Mouse (Mus musculus) ES-E14 (cell line): ENCODE data around the gene Tox3.

ENCODE experiments used
- CHD2 ChIP-seq: IDR thresholded peaks from 2 replicates; pipeline ENCODE4 v1.6.1; 2014; ENCODE audit warnings: mild to moderate bottlenecking, low read depth, low read length, inconsistent platforms
- MAFK ChIP-seq: IDR thresholded peaks from 2 replicates; pipeline ENCODE4 v1.6.1; 2014; ENCODE audit warnings: mild to moderate bottlenecking, low read depth, low read length, inconsistent platforms; ENCODE audit not compliant: insufficient read depth
- ZC3H11A ChIP-seq: IDR thresholded peaks from 2 replicates; pipeline ENCODE4 v1.6.1; 2012; ENCODE audit warnings: low read depth, mild to moderate bottlenecking, inconsistent platforms, low read length, borderline replicate concordance
- ZNF384 ChIP-seq: IDR thresholded peaks from 2 replicates; pipeline ENCODE4 v1.6.1; 2012; ENCODE audit warnings: low read depth, low read length, inconsistent platforms

GRCm38 (mm10) chr8:90302252-90302651, 45.9 kb downstream of the Tox3 start:
- no peak for TF ChIP-seq ZNF384
- no peak for TF ChIP-seq CHD2
- TF ChIP-seq ZC3H11A = no peak
- TF ChIP-seq MAFK = no peak
